Mouse (Mus musculus): Measurements from ENCODE around the gene Pigr. TPM values are rescaled to one million over a fixed set of nuclear protein-coding genes. Genes with fewer than 3 reads are reported as not detected.

Pigr gene
- not detected in 2 replicates for polyA plus RNA-seq (2011; ENCODE audit: insufficient read length, low read depth, missing spikeins)

GRCm38 (mm10) chr1:130826448-130826847 is at the start of gene Pigr:
Gene Pigr, plus strand, starts transcription at chr1:130826684.
- H3K4me1 ChIP-seq (ENCODE audit: control insufficient read depth, insufficient read depth, low read length) = no peaks in the 10 kb centered on the region
- no peak within 1 kb of the TSS for H3K4me3 ChIP-seq (ENCODE audit: insufficient read depth, low read length)
- TF ChIP-seq POLR2A (IDR thresholded peaks at IDR 0.05; ENCODE audit: low read depth, low read length) (no peak), CTCF (IDR thresholded peaks at IDR 0.05; ENCODE audit: borderline replicate concordance, insufficient read depth, low read length) (no peak)
- no peak within 1 kb of the TSS for H3K27ac ChIP-seq (ENCODE audit: insufficient read depth, low read length)

GRCm38 (mm10) chr1:130779867-130780266 is 46.6 kb upstream of the Pigr start:
- Histone ChIP-seq H3K27ac (ENCODE audit: insufficient read depth, low read length) (no peak overlapping the region), H3K4me3 (ENCODE audit: insufficient read depth, low read length) (no peak overlapping the region), H3K4me1 (ENCODE audit: control insufficient read depth, insufficient read depth, low read length) (no peaks in the 10 kb centered on the region)
- no peak for TF ChIP-seq POLR2A (IDR thresholded peaks at IDR 0.05; ENCODE audit: low read depth, low read length)

GRCm38 (mm10) chr1:130784054-130784453 is 42.4 kb upstream of the Pigr start:
- H3K27ac ChIP-seq (ENCODE audit: insufficient read depth, low read length) = no peak overlapping the region
- TF ChIP-seq CTCF (IDR thresholded peaks at IDR 0.05; ENCODE audit: borderline replicate concordance, insufficient read depth, low read length) = no peak
- no peak for TF ChIP-seq POLR2A (IDR thresholded peaks at IDR 0.05; ENCODE audit: low read depth, low read length)
- H3K4me3 ChIP-seq (ENCODE audit: insufficient read depth, low read length) = no peak overlapping the region
- no peaks in the 10 kb centered on the region for H3K4me1 ChIP-seq (ENCODE audit: control insufficient read depth, insufficient read depth, low read length)

GRCm38 (mm10) chr1:130787001-130787400 is 39.5 kb upstream of the Pigr start:
- Histone ChIP-seq H3K4me3 (ENCODE audit: insufficient read depth, low read length) (no peak overlapping the region), H3K27ac (ENCODE audit: insufficient read depth, low read length) (no peak overlapping the region), H3K4me1 (ENCODE audit: control insufficient read depth, insufficient read depth, low read length) (no peaks in the 10 kb centered on the region)
- TF ChIP-seq CTCF (IDR thresholded peaks at IDR 0.05; ENCODE audit: borderline replicate concordance, insufficient read depth, low read length) = no peak
- TF ChIP-seq POLR2A (IDR thresholded peaks at IDR 0.05; ENCODE audit: low read depth, low read length) = no peak

GRCm38 (mm10) chr1:130789512-130790451 is 36.7 kb upstream of the Pigr start:
- TF ChIP-seq CTCF (IDR thresholded peaks at IDR 0.05; ENCODE audit: borderline replicate concordance, insufficient read depth, low read length) (no peak), POLR2A (IDR thresholded peaks at IDR 0.05; ENCODE audit: low read depth, low read length) (no peak)
- Histone ChIP-seq H3K4me1 (ENCODE audit: control insufficient read depth, insufficient read depth, low read length) (no peaks in the 10 kb centered on the region), H3K27ac (ENCODE audit: insufficient read depth, low read length) (no peak overlapping the region), H3K4me3 (ENCODE audit: insufficient read depth, low read length) (no peak overlapping the region)

GRCm38 (mm10) chr1:130795331-130795730 is 31.2 kb upstream of the Pigr start:
- H3K27ac ChIP-seq (ENCODE audit: insufficient read depth, low read length) = no peak overlapping the region
- H3K4me3 ChIP-seq (ENCODE audit: insufficient read depth, low read length) = no peak overlapping the region
- TF ChIP-seq POLR2A (IDR thresholded peaks at IDR 0.05; ENCODE audit: low read depth, low read length) = no peak
- TF ChIP-seq CTCF (IDR thresholded peaks at IDR 0.05; ENCODE audit: borderline replicate concordance, insufficient read depth, low read length) = no peak
- H3K4me1 ChIP-seq (ENCODE audit: control insufficient read depth, insufficient read depth, low read length) = no peaks in the 10 kb centered on the region

- Histone ChIP-seq H3K4me1 (ENCODE audit: control insufficient read depth, insufficient read depth, low read length) (no peaks in the 10 kb centered on the region), H3K4me3 (ENCODE audit: insufficient read depth, low read length) (no peak overlapping the region), H3K27ac (ENCODE audit: insufficient read depth, low read length) (no peak overlapping the region)
- TF ChIP-seq CTCF (IDR thresholded peaks at IDR 0.05; ENCODE audit: borderline replicate concordance, insufficient read depth, low read length) (no peak), POLR2A (IDR thresholded peaks at IDR 0.05; ENCODE audit: low read depth, low read length) (no peak)
These were observed 29.4 kb upstream of the Pigr start for GRCm38 (mm10) chr1:130796967-130797684.

GRCm38 (mm10) chr1:130798037-130798436 is 28.4 kb upstream of the Pigr start:
- Histone ChIP-seq H3K4me1 (ENCODE audit: control insufficient read depth, insufficient read depth, low read length) (no peaks in the 10 kb centered on the region), H3K27ac (ENCODE audit: insufficient read depth, low read length) (no peak overlapping the region), H3K4me3 (ENCODE audit: insufficient read depth, low read length) (no peak overlapping the region)
- no peak for TF ChIP-seq POLR2A (IDR thresholded peaks at IDR 0.05; ENCODE audit: low read depth, low read length)
- TF ChIP-seq CTCF (IDR thresholded peaks at IDR 0.05; ENCODE audit: borderline replicate concordance, insufficient read depth, low read length) = no peak

- TF ChIP-seq POLR2A (IDR thresholded peaks at IDR 0.05; ENCODE audit: low read depth, low read length) (no peak), CTCF (IDR thresholded peaks at IDR 0.05; ENCODE audit: borderline replicate concordance, insufficient read depth, low read length) (no peak)
- Histone ChIP-seq H3K4me3 (ENCODE audit: insufficient read depth, low read length) (no peak overlapping the region), H3K4me1 (ENCODE audit: control insufficient read depth, insufficient read depth, low read length) (no peaks in the 10 kb centered on the region), H3K27ac (ENCODE audit: insufficient read depth, low read length) (no peak overlapping the region)
These were observed 27.9 kb upstream of the Pigr start for GRCm38 (mm10) chr1:130798551-130798950.

- Histone ChIP-seq H3K4me1 (ENCODE audit: control insufficient read depth, insufficient read depth, low read length) (no peaks in the 10 kb centered on the region), H3K27ac (ENCODE audit: insufficient read depth, low read length) (no peak overlapping the region), H3K4me3 (ENCODE audit: insufficient read depth, low read length) (no peak overlapping the region)
- no peak for TF ChIP-seq POLR2A (IDR thresholded peaks at IDR 0.05; ENCODE audit: low read depth, low read length)
- no peak for TF ChIP-seq CTCF (IDR thresholded peaks at IDR 0.05; ENCODE audit: borderline replicate concordance, insufficient read depth, low read length)
These were observed 27.1 kb upstream of the Pigr start for GRCm38 (mm10) chr1:130799399-130799798.

Measured in embryonic fibroblast, embryonic 13.5 days (primary cell).